Mouse (Mus musculus): Measurements from ENCODE around the gene Pde10a.

DNA sequence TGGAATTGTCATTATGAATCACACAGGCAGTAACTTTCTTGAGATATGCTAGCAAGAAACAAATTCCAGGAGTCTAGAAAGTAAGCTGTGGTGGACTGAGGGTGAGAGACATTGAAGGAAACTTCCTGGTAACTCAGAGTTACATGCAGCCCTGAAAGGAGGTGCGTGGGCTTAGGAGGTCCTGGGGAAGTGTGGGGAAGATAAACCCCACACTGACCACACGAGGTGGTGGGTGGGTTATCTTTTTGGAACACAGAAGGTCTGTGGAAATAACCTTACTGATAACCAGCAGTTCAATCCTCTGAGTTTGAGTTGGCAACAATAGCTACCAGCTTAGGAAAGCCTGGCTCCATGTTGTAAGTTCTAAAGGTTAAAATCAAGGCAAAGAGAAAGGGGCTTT, 272.5 kb downstream of the Pde10a start:
- TF ChIP-seq CTCF (IDR thresholded peaks at IDR 0.05; ENCODE audit: extremely low read depth, insufficient read length, insufficient replicate concordance, low read depth, low read length) (no peak), POLR2A (IDR thresholded peaks at IDR 0.05; ENCODE audit: low read depth, low read length) (no peak)

All from small intestine, adult 2 months (tissue).